Mouse (Mus musculus): ENCODE measurements around the gene Pacsin3. TPM values are rescaled to one million over a fixed set of nuclear protein-coding genes. Genes with fewer than 3 reads are reported as not detected.
A peak's percentile ranks its signal among the peaks of the same experiment; 100 is the strongest.
"Not testable (repeated sequence)": the region's sequence is repeated elsewhere in the genome, so short reads cannot be mapped to it uniquely, and the experiment has no call there.

Pacsin3 gene
- 0.53 TPM in 1 of 3 replicates, not detected in the others for total RNA-seq (2017)

DNA sequence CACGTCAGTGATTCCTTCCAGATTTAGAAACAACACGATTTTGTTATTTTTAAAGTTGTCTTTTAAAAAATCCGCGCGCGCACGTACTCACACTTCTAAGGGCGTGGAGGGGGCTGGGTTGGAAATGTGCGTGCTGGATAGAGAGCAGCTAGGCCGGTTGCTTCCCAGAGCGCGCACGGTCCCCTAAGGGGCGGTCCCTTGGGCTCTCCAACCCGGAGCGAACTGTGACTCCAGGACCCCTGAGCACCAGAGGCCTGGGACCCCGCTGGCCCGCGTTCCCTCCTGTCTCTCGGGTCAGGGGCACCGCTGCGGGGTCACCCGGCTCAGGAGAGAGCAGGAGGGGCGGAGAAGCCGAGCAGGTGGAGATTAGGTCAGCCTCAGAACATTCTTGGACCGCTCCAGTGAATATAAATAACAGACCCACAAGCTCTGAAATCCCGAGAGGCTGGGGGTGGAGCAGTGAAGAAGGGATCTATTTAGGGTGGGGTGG is at the start of gene Pacsin3:
Gene Pacsin3, plus strand, starts transcription at position 294 of the 490 bp plus-strand sequence.
- ATAC-seq (replicated peaks; ENCODE audit: insufficient number of reproducible peaks, low FRiP score, low TSS enrichment, poor library complexity, severe bottlenecking): no peak

DNA sequence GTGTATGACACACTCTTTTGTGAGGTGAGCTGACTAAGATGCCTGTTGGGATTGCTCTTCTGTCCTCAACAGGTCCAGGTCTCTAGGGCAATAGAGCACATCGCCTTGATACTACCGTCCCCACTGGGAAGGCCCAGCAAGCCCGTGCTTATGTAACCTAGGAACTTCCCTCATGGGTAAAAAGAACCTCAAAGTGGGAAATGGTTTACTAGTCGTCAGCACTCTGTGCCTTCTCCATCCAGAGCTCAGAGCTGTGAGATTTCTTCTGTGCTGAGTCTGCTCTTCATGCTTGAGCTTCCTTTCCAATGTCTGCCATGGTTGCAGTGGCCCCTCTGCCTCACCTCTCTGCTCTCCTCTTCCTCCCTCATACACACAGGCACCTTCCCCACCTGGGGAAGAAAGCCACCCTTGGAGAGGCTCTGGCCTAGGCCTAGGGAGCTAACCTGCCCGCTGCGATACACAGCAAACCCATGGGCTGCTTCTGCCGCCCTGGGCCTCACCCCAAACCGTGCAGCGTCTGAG is 49.4 kb upstream of the Pacsin3 start:
- ATAC-seq (replicated peaks; ENCODE audit: insufficient number of reproducible peaks, low FRiP score, low TSS enrichment, poor library complexity, severe bottlenecking): 0 out of 2 replicates have a peak, but pooled peaks have one; percentile 10

DNA sequence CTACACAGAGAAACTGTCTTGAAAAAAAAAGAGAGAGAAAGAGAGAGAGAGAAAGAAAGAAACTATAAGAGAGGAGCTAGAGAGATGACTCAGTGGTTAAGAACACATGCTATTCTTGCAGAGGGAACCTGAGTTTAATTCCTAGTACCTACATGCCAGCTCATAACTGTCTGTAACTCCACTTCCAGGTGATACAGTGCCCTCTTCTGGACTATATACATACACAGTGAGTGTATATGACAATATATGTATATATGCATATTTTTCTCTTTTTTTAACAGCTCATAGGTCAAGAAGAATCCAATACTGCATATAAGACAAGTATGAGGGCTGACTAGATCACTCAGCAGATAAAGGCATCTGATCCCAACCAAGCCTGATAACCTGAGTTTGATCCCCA is 42.4 kb upstream of the Pacsin3 start:
- ATAC-seq (replicated peaks; ENCODE audit: insufficient number of reproducible peaks, low FRiP score, low TSS enrichment, poor library complexity, severe bottlenecking): no peak

DNA sequence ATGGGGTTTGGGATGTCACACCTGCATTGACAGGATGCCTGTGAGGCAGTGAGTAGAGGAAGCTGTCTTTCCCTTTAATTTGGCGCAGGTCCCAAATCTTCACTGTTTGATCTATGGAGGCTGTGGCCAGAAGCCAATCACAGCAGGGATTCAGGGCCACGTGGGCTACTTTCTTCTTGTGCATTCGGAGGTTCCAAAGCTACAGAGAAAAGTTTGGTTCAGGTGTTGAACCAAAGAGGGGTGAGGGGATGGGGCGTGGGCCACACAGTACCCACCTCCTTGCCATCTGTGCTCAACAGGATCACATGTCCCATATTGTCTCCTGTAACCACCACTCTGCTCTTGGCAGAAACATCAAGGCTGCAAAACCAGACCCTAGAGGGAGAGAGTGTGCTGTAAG is 38.7 kb upstream of the Pacsin3 start:
- ATAC-seq (replicated peaks; ENCODE audit: insufficient number of reproducible peaks, low FRiP score, low TSS enrichment, poor library complexity, severe bottlenecking): no peak

DNA sequence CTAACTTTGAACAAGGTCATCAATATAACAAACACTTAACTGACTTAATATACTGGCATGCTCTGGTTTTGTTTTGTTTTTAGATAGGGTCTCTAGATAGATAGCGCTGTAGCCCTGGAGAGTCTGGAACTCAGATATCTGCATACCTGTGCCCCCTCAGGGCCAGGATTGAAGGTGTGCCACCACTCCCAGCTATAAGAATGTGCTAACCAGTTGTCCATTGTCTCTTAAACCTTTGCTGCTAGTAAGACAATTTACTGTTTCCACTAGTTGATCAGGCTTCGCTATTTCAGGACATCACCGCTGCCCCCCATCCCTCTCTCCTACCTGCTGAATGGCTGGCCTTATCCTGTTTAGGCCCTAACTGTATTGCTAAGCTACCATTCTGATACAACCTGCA is 35.3 kb upstream of the Pacsin3 start:
- ATAC-seq (replicated peaks; ENCODE audit: insufficient number of reproducible peaks, low FRiP score, low TSS enrichment, poor library complexity, severe bottlenecking): no peak

DNA sequence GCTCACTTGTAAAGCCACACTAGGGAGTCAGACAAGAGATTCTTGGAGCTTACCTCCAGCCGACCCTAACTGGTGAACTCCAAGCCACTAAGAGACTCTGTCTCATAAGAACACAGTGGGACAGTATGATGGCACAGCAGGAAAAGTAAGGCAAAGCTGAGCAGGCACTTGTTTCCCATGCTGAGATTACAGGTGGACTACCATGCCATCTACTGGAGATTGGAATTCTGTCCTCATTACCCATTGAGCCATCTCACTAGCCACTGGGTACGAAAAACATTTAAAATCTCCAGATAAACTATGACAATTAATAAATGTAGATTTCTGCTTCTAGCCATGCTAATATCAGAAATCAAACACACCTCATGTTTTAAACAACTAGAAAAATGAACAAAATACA is 32.1 kb upstream of the Pacsin3 start:
- ATAC-seq (replicated peaks; ENCODE audit: insufficient number of reproducible peaks, low FRiP score, low TSS enrichment, poor library complexity, severe bottlenecking): no peak

DNA sequence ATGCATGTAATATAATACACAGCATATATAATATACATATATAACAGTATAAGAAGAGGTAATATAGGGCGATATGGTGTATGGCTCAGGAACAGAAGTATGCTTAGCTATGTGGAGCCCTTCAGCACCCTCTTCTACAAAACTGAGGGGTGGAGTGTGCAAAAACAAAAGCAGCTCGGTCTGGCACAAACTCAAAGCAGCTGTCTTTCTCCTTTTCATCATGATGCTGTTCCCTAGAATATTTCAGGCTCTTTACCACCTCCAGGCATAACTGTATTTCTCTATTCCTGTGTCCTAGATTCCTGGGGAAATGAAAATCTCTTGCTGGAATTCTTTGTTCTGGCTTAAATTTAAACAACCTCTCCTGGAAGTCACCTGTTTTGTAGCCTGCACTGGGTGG is 26.0 kb upstream of the Pacsin3 start:
- no peak for ATAC-seq (replicated peaks; ENCODE audit: insufficient number of reproducible peaks, low FRiP score, low TSS enrichment, poor library complexity, severe bottlenecking)

DNA sequence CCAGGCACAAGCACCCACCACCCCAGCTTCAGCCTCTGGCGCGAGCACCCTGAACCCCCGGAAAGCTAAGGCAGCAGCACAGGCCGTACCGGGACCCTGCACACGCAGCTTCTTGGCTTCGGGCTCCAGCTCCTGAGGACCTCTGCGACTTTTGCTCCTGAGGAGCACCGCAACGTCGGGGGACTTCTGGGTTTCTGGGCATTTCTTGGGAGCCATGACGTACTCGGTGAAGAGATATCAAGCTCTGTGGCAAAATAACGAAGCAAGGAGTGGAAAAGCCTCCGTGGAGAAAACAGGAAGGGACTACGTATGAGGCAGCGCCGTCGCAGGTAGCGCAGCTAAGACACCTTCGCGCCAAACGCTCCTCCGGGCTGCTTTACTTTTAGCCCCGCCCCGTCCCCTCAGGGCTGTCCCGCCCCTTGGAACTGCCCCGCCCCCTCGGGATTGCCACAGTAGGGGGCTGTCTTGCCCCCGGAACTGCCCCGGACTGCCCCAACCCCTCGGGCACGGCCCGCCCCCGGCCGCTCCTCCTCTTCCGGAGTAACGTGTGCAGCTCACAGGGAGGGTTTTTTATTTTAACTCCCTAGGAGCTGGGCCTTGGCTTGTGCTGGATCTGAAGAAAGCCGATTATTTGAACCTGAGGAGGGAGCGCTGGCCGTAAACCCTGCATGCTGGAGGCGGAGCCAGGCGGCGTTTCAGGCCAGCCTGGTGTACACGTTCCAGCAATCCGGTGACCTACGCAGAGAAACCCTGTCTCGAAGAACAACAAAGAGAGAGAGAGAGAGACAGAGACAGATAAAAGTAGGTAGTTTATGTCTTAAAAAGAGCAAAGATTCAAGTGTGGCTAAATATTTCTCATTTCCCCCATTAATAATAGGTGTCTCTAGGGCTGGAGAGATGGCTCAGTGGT is 18.9 kb upstream of the Pacsin3 start, which contains the start of gene Ddb2:
Gene Ddb2, minus strand, starts transcription at position 382 of the 910 bp plus-strand sequence.
- ATAC-seq (replicated peaks; ENCODE audit: insufficient number of reproducible peaks, low FRiP score, low TSS enrichment, poor library complexity, severe bottlenecking): peak; percentile 98

DNA sequence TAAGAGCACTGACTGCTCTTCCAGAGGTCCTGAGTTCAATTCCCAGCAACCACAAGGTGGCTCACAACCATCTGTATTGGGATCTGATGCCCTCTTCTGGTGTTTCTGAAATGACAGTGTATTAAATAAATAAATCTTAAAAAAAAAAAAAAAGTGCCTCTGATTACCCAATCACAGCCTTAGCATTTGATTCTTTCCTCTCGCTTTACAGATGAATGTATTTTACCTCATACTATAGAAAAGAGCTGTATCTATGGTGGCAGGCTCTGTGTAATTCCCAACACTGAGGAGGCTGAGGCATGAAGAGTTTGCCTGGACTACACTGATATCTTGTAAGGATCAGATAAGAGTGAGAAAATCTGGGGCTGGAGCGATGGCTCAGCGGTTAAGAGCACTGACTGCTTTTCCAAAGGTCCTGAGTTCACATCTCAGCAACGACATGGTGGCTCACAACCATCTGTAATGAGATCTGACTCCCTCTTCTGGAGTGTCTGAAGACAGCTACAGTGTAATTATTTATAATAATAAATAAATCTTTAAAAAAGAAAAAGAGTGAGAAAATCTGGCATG is 18.2 kb upstream of the Pacsin3 start:
- ATAC-seq (replicated peaks; ENCODE audit: insufficient number of reproducible peaks, low FRiP score, low TSS enrichment, poor library complexity, severe bottlenecking): not testable (repeated sequence)

DNA sequence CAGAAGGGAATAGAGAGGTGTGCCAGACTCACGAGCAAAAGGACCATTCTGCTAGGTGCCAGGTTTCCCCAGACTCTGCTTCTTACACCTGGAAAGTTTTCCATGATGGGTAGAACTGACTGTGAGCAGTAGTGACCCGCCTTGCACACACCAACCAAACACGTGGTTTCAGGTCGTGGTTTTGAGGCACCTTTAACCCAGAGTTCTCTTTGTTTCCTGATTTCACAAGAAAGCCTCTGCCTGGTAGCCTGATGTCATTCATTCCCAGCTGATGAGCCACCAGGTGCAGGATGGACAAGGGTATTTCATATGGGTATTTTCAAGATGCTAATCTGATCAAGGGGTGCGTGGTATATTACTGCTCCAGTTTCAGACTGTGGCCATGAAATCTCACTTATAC is 13.2 kb upstream of the Pacsin3 start:
- ATAC-seq (replicated peaks; ENCODE audit: insufficient number of reproducible peaks, low FRiP score, low TSS enrichment, poor library complexity, severe bottlenecking): no peak

DNA sequence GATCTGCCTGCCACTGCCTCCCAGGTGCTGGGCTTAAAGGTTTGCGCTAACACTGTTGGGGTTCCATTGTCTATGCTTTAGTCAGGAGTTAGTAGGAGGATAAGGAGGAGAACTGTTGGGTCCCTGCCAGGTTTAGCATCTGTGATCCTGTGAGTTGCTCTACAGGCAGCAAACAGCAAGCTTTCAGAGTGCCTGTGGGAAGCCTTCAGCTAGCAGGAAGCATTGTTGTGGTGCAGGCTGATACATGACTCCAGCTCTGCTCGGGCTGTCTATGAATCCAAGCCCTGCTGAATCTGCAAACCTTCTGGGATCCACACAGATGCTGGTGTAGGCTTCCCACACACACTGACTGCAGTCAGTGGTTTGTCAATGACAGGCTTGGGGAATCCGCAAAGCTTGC is 12.3 kb upstream of the Pacsin3 start:
- ATAC-seq (replicated peaks; ENCODE audit: insufficient number of reproducible peaks, low FRiP score, low TSS enrichment, poor library complexity, severe bottlenecking): no peak

DNA sequence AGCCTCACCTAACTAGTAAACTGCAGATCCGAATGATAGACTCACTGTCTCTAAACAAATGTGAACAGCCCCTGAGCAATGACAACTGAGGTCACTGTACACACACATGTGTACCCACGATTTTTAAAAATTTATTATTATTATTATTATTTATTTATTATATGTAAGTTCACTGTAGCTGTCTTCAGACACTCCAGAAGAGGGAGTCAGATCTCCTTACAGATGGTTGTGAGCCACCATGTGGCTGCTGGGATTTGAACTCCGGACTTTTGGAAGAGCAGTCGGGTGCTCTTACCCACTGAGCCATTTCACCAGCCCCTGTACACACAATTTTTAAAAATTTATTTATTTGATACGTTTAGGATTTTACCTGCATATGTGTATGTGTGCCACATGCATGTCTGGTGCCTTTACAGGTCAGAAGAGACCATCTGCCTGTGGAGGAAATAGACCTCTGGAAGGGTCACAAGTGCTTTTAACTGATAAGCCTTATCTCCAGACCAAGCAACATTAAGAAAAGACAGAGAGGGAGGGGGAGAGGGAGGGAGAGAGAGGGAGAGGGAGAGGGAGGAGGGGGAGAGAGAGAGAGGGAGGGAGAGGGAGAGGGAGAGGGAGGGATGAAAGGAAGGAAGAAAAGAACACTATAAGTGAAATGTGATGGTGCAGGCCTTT is 11.1 kb upstream of the Pacsin3 start:
- no peak for ATAC-seq (replicated peaks; ENCODE audit: insufficient number of reproducible peaks, low FRiP score, low TSS enrichment, poor library complexity, severe bottlenecking)

DNA sequence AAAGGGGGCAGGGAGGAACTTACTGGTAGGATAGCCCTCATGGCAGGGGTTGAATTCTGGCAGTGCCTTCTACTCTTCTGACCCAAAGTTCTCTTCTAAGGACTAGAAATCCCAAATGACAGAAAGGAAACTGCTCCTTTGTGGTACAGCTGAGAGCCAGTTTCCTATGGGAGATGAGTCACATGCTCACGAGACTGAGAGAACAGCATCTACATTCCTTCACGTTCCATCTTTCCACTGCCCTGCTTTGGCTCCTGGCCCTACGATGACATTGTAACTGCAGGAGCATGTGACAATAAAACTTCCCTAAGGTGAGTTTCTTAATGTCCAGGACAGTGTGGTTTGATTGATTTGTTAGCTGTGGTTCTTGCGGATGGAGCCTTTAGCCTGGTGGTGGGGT is 7.4 kb upstream of the Pacsin3 start:
- no peak for ATAC-seq (replicated peaks; ENCODE audit: insufficient number of reproducible peaks, low FRiP score, low TSS enrichment, poor library complexity, severe bottlenecking)

DNA sequence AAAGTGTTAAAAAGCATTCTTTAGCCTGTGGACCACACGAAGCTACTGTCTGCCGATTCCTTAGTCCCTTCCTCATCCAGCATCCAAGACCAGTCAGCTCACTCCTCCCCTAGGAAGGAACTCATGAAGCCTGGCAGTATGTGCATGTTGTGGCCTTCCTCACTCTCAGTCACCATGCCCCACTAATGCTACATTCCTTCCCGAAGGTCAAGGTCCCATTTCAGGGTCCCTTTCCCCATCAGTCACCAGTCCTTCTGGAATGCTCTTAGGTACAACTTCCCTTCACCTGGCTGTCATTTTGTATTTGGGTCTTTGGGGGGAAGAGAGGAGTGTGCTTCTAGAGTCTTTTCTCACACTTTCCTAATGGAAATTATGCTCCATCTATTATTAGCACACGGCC is 3.8 kb upstream of the Pacsin3 start:
- ATAC-seq (replicated peaks; ENCODE audit: insufficient number of reproducible peaks, low FRiP score, low TSS enrichment, poor library complexity, severe bottlenecking): no peak

DNA sequence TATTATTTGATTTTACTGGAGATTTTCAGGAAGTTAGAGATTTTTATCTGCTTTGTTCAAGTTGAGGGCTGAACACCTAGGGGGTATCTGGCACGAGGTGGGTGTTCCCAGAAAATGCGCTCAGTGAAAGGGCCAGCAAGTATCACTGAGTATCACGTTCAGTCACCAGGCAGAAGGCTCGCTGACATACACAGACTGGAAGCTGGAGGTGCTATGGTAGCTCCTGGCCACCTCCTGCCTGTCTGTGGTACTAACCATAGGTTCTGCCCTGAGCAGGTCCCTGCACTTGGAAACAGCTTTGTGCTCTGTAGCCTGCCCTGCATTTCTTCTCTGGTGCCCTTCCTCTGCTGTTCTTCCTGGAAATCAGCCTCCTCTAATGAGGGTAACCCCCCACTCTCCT is 3.2 kb upstream of the Pacsin3 start:
- ATAC-seq (replicated peaks; ENCODE audit: insufficient number of reproducible peaks, low FRiP score, low TSS enrichment, poor library complexity, severe bottlenecking): no peak

DNA sequence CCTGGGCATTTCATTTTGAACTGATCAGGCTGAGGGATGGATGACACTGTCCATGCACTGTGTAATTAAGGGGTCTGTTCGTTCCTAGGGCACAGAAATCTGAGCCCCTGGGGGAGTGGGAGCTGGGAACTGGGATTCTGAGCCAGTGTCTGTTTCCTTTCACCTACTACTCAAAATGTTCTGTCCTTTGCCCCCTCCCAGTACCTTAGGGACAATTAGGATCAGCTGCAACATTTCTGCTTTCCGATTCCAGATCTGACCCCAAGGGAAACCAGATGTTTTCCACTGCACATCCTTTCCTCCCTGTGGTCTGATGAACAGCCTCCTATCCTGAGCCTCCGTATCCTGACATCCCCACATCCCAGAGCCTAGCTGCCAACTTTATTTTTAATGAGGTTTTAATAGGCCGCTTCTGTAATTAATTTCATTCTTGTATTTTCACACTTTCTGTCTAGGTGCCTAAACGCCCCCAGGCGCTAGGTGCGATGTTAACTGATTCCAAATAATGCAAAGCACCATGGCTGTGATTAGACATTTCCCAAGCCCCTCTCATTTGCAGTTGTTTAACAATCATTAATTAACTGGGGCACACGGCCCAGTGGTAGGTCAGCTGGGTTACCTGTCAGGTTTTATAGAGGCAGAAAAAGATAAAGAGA is 901 bp upstream of the Pacsin3 start:
- no peak for ATAC-seq (replicated peaks; ENCODE audit: insufficient number of reproducible peaks, low FRiP score, low TSS enrichment, poor library complexity, severe bottlenecking)

DNA sequence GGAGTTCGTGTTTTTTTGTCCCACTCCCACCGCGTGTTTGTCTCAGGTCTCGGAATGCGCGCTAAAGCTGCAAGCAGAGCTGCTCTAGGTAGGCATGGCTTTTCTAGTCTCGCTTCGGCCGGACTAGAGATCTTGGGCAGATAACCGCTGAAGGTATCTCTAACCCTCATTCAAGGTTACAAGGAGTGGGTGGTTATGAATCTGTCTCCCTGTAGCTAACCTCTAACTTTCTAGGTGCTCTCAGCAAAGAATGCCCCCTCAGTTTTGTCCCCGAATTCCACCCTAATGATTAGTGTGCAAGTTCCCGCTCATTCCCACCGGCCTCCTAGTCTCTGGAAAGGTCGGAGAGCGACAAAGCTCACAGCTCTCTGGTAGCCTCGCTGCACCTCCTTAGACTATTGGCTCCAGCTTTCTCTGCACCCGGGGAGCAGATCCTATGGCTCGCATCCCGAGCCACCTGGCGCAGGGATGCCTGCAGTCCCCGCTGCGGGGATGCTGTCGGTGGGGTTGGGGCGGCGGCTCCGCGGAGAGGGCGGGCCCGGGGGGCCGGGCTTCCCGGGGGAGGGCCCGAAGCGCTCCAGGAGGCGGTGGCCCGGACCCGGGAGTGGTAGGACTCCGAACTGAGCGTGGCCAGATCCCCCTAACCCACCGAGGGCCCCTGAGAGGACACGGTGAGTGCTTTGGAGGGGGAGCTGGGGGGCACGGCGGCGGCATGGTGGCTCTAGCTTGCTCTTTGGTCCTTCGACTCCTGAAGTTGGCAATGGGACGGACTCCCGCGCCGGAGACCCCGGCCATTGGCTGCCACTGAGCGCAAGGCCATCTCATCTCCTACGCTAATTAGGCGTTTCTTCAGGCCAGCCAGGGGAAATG is 737 bp downstream of the Pacsin3 start:
- ATAC-seq (replicated peaks; ENCODE audit: insufficient number of reproducible peaks, low FRiP score, low TSS enrichment, poor library complexity, severe bottlenecking): no peak
